Mouse (Mus musculus): ENCODE results near the gene Scml4. TPM values are rescaled to one million over a fixed set of nuclear protein-coding genes. Genes with fewer than 3 reads are reported as not detected.
A peak's percentile ranks its signal among the peaks of the same experiment; 100 is the strongest.

Gene Scml4
- total RNA-seq, 2 experiments from 2014 or later: 3.6 TPM

DNA sequence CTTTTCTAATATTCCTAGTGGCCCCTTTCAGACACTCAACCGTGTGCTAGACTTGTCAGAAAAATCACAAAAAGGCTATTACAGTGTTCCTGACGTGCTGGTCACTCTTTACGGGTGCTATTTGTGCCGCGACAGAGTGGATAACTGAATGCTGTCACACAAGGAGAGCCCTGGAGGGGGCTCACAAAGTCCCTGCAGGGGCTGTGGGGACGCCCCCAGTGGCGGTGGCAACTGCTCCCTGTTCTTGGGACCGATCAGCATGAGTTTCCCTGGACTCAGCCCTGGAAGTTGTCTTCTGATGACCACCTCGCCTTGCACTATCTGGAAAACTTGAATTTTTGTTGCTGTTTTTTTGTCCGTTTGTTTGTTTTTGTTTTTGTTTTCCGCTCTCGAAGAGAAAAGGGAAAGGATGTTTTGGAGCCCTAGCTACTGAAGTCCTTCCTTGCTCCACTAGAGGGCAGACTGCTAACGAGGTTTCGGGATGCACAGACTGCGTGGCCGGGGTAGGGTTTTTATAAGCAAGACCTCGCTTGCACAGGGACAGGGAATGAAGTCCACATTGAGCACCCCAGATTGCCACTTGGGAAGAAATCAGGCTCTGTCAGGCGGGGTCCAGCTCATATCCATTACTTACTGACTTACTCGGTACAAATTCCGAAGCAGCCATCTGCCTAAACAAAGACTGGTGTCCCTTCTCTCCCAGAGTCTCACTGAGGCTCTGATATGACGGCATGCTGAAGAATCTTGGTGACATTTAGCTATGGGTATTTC, 97.9 kb downstream of the Scml4 start:
- peak; percentile 69 to 76 for DNase-seq (ENCODE audit: extremely low spot score in 1 of 2, low spot score in 2 of 2)
- peak; percentile 87 for TF ChIP-seq CTCF (IDR thresholded peaks at IDR 0.05)
- H3K4me3 ChIP-seq: peak overlapping the region; percentile 37
- intact Hi-C loops (cut with DNase I): loop anchor here (1.0 to 10.0 kb wide), 4 partner anchors 29 to 494 kb away; partner anchors contain the start of gene Pdss2
- no peak overlapping the region for H3K27ac ChIP-seq

GRCm38 (mm10) chr10:42958686-42959085, 98.5 kb downstream of the Scml4 start:
- TF ChIP-seq CTCF (IDR thresholded peaks at IDR 0.05): no peak
- no peak for DNase-seq (ENCODE audit: extremely low spot score in 1 of 2, low spot score in 2 of 2)
- intact Hi-C loops (cut with DNase I): loop anchor here (1.0 to 10.0 kb wide), 4 partner anchors 29 to 494 kb away; partner anchors contain the start of gene Pdss2
- Histone ChIP-seq H3K4me3 (peak overlapping the region; percentile 37), H3K27ac (no peak overlapping the region)

DNA sequence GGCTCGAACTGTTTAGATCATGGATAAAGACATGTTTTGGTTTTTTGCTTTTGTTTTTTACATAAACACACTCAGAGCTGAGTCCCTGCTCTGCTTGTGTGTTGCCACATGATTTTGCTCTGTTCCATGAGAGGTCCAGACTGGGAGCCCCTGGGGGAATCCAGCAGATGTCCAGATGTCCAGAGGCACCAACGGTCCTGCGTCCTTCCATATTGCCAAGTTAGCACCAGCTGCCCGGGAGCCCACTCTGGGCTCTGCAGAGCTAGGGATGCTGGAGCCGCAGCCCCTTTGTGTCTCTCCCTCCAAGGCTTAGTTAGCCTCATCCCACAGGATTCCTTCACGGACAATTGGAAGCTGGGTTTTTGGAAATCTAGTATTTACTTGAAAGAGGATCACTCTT, 101.6 kb downstream of the Scml4 start:
- no peak for TF ChIP-seq CTCF (IDR thresholded peaks at IDR 0.05)
- no peak overlapping the region for H3K27ac ChIP-seq
- no peak for DNase-seq (ENCODE audit: extremely low spot score in 1 of 2, low spot score in 2 of 2)
- no peak overlapping the region for H3K4me3 ChIP-seq
- intact Hi-C loops (cut with DNase I): no loop called here

DNA sequence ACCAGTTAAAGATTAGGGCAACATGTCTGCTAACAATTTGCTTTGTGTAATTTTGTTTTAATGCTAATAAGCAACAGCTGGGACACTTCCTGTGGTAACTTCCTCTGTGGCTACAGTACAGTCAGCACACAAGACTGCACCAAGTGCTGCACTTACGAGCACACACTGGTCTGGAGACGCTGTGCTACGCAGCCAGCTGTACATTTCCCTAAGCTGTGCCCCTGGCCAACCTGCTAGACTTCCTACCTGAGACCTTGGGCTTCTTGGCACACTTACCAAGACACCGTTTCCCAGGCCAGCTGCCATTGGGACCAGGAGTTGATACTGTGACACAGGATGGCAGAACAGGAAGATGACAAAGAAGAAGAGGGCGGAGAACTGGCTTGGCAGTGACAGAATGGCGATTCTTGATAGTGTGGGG, 102.0 kb downstream of the Scml4 start:
- no peak for TF ChIP-seq CTCF (IDR thresholded peaks at IDR 0.05)
- no peak overlapping the region for H3K27ac ChIP-seq
- H3K4me3 ChIP-seq: no peak overlapping the region
- no peak for DNase-seq (ENCODE audit: extremely low spot score in 1 of 2, low spot score in 2 of 2)
- intact Hi-C loops (cut with DNase I): no loop called here

- intact Hi-C loops (cut with DNase I): no loop called here
- DNase-seq (ENCODE audit: extremely low spot score in 1 of 2, low spot score in 2 of 2): no peak
- Histone ChIP-seq H3K4me3 (no peak overlapping the region), H3K27ac (no peak overlapping the region)
- TF ChIP-seq CTCF (IDR thresholded peaks at IDR 0.05): no peak
These were observed 102.5 kb downstream of the Scml4 start for GRCm38 (mm10) chr10:42962655-42963054.

- TF ChIP-seq CTCF (IDR thresholded peaks at IDR 0.05): no peak
- Histone ChIP-seq H3K4me3 (no peak overlapping the region), H3K27ac (no peak overlapping the region)
- intact Hi-C loops (cut with DNase I): no loop called here
- DNase-seq (ENCODE audit: extremely low spot score in 1 of 2, low spot score in 2 of 2): no peak
These were observed 102.9 kb downstream of the Scml4 start for GRCm38 (mm10) chr10:42963061-42963460.

DNA sequence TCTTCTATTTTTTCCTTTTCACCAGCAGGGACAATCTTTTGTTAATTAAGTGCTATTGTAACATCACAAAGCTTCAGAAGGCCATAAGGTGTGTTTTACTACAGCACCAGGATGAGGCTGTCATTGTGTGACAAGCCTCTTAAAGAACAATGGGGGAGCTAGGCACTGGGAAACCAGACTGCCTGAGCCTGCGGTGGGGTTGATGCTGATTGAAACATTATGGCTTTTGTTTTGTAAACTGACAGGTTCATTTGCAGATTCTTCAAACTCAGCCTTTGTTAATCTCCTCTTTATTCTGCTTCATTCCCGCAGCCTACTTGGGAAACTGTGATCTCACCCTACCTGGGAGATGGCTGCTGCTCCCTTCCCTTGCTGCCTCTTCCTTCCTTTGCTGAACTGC, 108.2 kb downstream of the Scml4 start:
- H3K4me3 ChIP-seq: no peak overlapping the region
- TF ChIP-seq CTCF (IDR thresholded peaks at IDR 0.05): no peak
- H3K27ac ChIP-seq: no peak overlapping the region
- no peak for DNase-seq (ENCODE audit: extremely low spot score in 1 of 2, low spot score in 2 of 2)
- intact Hi-C loops (cut with DNase I): no loop called here

- peak; percentile 66 for TF ChIP-seq CTCF (IDR thresholded peaks at IDR 0.05)
- intact Hi-C loops (cut with DNase I): no loop called here
- Histone ChIP-seq H3K27ac (no peak overlapping the region), H3K4me3 (no peak overlapping the region)
- DNase-seq (ENCODE audit: extremely low spot score in 1 of 2, low spot score in 2 of 2): peak; percentile 41 to 57
These were observed 112.5 kb downstream of the Scml4 start for GRCm38 (mm10) chr10:42972504-42973172.

- TF ChIP-seq CTCF (IDR thresholded peaks at IDR 0.05): no peak
- no peak for DNase-seq (ENCODE audit: extremely low spot score in 1 of 2, low spot score in 2 of 2)
- intact Hi-C loops (cut with DNase I): no loop called here
- Histone ChIP-seq H3K27ac (no peak overlapping the region), H3K4me3 (no peak overlapping the region)
These were observed 113.4 kb downstream of the Scml4 start for GRCm38 (mm10) chr10:42973537-42973936.

DNA sequence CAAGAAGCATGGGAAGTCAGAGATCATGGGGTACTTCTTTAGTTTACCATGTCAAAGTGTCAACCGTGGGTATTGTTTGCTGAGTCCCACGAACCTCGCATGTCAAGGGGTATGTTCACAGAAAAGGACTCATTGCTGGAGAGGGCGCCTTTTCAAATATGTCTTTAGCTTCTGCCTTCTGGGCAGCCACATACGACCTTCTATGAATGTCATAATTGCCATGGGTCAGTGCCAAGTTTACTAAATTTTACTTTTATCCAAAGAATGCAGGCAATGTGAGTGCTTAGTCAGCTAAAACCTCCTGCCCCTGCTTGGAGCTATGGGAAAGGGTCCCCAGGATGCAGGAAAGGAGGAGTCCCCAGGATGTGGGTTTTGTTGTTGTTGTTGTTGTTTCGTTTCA, 116.4 kb downstream of the Scml4 start:
- Histone ChIP-seq H3K27ac (no peak overlapping the region), H3K4me3 (no peak overlapping the region)
- TF ChIP-seq CTCF (IDR thresholded peaks at IDR 0.05): no peak
- intact Hi-C loops (cut with DNase I): no loop called here
- no peak for DNase-seq (ENCODE audit: extremely low spot score in 1 of 2, low spot score in 2 of 2)

DNA sequence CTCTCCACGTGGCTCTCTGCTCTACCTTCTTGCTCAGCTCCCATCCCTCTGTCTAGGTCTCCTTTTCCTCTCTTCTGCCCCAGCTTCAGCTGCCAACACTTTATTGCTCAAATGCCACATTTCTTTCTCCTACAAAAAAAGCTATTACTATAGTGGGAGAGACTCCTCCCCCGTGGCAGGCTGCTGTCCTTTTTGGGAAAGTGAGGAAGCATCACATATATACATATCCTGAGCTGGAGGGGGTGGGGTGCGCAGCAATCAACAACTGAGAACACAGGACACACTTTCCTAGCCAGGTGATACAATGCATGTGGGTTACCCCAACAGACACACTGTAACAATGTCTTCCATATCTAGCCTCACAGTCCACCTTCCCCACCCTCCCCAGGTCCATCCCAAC, 118.2 kb downstream of the Scml4 start:
- TF ChIP-seq CTCF (IDR thresholded peaks at IDR 0.05): no peak
- Histone ChIP-seq H3K4me3 (no peak overlapping the region), H3K27ac (no peak overlapping the region)
- intact Hi-C loops (cut with DNase I): no loop called here
- no peak for DNase-seq (ENCODE audit: extremely low spot score in 1 of 2, low spot score in 2 of 2)

GRCm38 (mm10) chr10:42980999-42981757, 121.0 kb downstream of the Scml4 start:
- Histone ChIP-seq H3K27ac (no peak overlapping the region), H3K4me3 (no peak overlapping the region)
- intact Hi-C loops (cut with DNase I): no loop called here
- DNase-seq (ENCODE audit: extremely low spot score in 1 of 2, low spot score in 2 of 2): no peak
- TF ChIP-seq CTCF (IDR thresholded peaks at IDR 0.05): peak; percentile 35
